Mouse (Mus musculus) c-Kit-negative CD71-positive TER-119-positive erythroid progenitor cells, embryonic 14.5 days (primary cell): ENCODE data around the gene Ruvbl2.

Experiments used
- DNase-seq: peaks from one replicate; pipeline ENCODE4 v3.0.0-alpha.2; 2013; ENCODE audit warnings: low read depth, low spot score

Ruvbl2 gene

GRCm38 (mm10) chr7:45433835-45434202, 4.1 kb downstream of the Ruvbl2 start:
- no peak for DNase-seq

GRCm38 (mm10) chr7:45426556-45426955, 11.3 kb downstream of the Ruvbl2 start:
- DNase-seq: no peak

- no peak for DNase-seq
These were observed 16.7 kb downstream of the Ruvbl2 start for GRCm38 (mm10) chr7:45421194-45421593.

GRCm38 (mm10) chr7:45420615-45420919, 17.3 kb downstream of the Ruvbl2 start, which contains the start of gene Lhb:
Gene Lhb (plus strand): TSS chr7:45420820.
- no peak for DNase-seq

- no peak for DNase-seq
These were observed 17.9 kb downstream of the Ruvbl2 start for GRCm38 (mm10) chr7:45419859-45420614.

- DNase-seq: no peak
These were observed 19.9 kb downstream of the Ruvbl2 start for GRCm38 (mm10) chr7:45417962-45418492.

- DNase-seq: no peak
These were observed 22.3 kb downstream of the Ruvbl2 start for GRCm38 (mm10) chr7:45415636-45416035.

GRCm38 (mm10) chr7:45414740-45415224, 23.1 kb downstream of the Ruvbl2 start:
- no peak for DNase-seq

- no peak for DNase-seq
These were observed 23.8 kb downstream of the Ruvbl2 start for GRCm38 (mm10) chr7:45413864-45414739.

- no peak for DNase-seq
These were observed 24.6 kb downstream of the Ruvbl2 start, which contains the start of gene Ntf5 for GRCm38 (mm10) chr7:45413113-45413863. Gene Ntf5 (plus strand): TSS chr7:45413695.

- no peak for DNase-seq
These were observed 25.5 kb downstream of the Ruvbl2 start for GRCm38 (mm10) chr7:45412421-45412820.

- DNase-seq: no peak
These were observed 28.3 kb downstream of the Ruvbl2 start for GRCm38 (mm10) chr7:45409497-45410163.

- DNase-seq: no peak
These were observed 28.9 kb downstream of the Ruvbl2 start for GRCm38 (mm10) chr7:45408949-45409348.

- no peak for DNase-seq
These were observed 29.5 kb downstream of the Ruvbl2 start for GRCm38 (mm10) chr7:45408351-45408750.

- no peak for DNase-seq
These were observed 30.1 kb downstream of the Ruvbl2 start for GRCm38 (mm10) chr7:45407836-45408235.

- no peak for DNase-seq
These were observed 31.4 kb downstream of the Ruvbl2 start for GRCm38 (mm10) chr7:45406157-45407156.

GRCm38 (mm10) chr7:45405091-45406075, 32.5 kb downstream of the Ruvbl2 start, which contains the start of gene Kcna7:
Gene Kcna7 (plus strand): TSS chr7:45405653.
- DNase-seq: no peak

GRCm38 (mm10) chr7:45403532-45404261, 34.2 kb downstream of the Ruvbl2 start:
- no peak for DNase-seq
